Mouse (Mus musculus): ENCODE data around the gene Proca1. TPM values are rescaled to one million over a fixed set of nuclear protein-coding genes. Genes with fewer than 3 reads are reported as not detected.

Proca1 gene
- polyA plus RNA-seq, 1 experiment: 105 TPM

Other genes with a start within 250 kb of the Proca1 start
- gene Phf12, start 210.6 kb upstream of the Proca1 start, polyA plus RNA-seq (2012; ENCODE audit: insufficient read depth, insufficient read length, missing spikeins): 9.6 and 13.3 TPM in 2 replicates
- gene Dhrs13, start 161.1 kb upstream of the Proca1 start, polyA plus RNA-seq (2012; ENCODE audit: insufficient read depth, insufficient read length, missing spikeins): 3.0 and 3.4 TPM in 2 replicates
- 74.4 and 110 TPM in 2 replicates for gene Flot2, start 155.5 kb upstream of the Proca1 start, polyA plus RNA-seq (2012; ENCODE audit: insufficient read depth, insufficient read length, missing spikeins)
- gene Eral1, start 113.0 kb upstream of the Proca1 start, polyA plus RNA-seq (2012; ENCODE audit: insufficient read depth, insufficient read length, missing spikeins): 33.8 and 38.9 TPM in 2 replicates
- 5.8 and 7.5 TPM in 2 replicates for gene Fam222b, start 98.7 kb upstream of the Proca1 start, polyA plus RNA-seq (2012; ENCODE audit: insufficient read depth, insufficient read length, missing spikeins)
- 45.7 and 47.5 TPM in 2 replicates for gene Traf4, start 27.8 kb upstream of the Proca1 start, polyA plus RNA-seq (2012; ENCODE audit: insufficient read depth, insufficient read length, missing spikeins)
- 3.2 and 6.3 TPM in 2 replicates for gene Nek8, start 16.7 kb upstream of the Proca1 start, polyA plus RNA-seq (2012; ENCODE audit: insufficient read depth, insufficient read length, missing spikeins)
- 77.2 and 118 TPM in 2 replicates for gene Tlcd1, start 16.7 kb upstream of the Proca1 start, polyA plus RNA-seq (2012; ENCODE audit: insufficient read depth, insufficient read length, missing spikeins)
- 881 and 950 TPM in 2 replicates for gene Rpl23a, start 9.8 kb upstream of the Proca1 start, polyA plus RNA-seq (2012; ENCODE audit: insufficient read depth, insufficient read length, missing spikeins)
- 61.8 and 78.8 TPM in 2 replicates for gene Rab34, start 5.0 kb upstream of the Proca1 start, polyA plus RNA-seq (2012; ENCODE audit: insufficient read depth, insufficient read length, missing spikeins)
- 42.0 and 44.9 TPM in 2 replicates for gene Sdf2, start 52.4 kb downstream of the Proca1 start, polyA plus RNA-seq (2012; ENCODE audit: insufficient read depth, insufficient read length, missing spikeins)
- gene Supt6, start 52.6 kb downstream of the Proca1 start, polyA plus RNA-seq (2012; ENCODE audit: insufficient read depth, insufficient read length, missing spikeins): 20.1 and 20.7 TPM in 2 replicates
- 74.3 and 104 TPM in 2 replicates for gene 2610507B11Rik, start 68.4 kb downstream of the Proca1 start, polyA plus RNA-seq (2012; ENCODE audit: insufficient read depth, insufficient read length, missing spikeins)
- not detected in 2 replicates for gene BC030499, start 97.4 kb downstream of the Proca1 start, polyA plus RNA-seq (2012; ENCODE audit: insufficient read depth, insufficient read length, missing spikeins)
- gene Spag5, start 108.1 kb downstream of the Proca1 start, polyA plus RNA-seq (2012; ENCODE audit: insufficient read depth, insufficient read length, missing spikeins): 0.29 and 0.87 TPM in 2 replicates
- 1.9 and 2.3 TPM in 2 replicates for gene Aldoc, start 129.6 kb downstream of the Proca1 start, polyA plus RNA-seq (2012; ENCODE audit: insufficient read depth, insufficient read length, missing spikeins)
- gene Pigs, start 135.0 kb downstream of the Proca1 start, polyA plus RNA-seq (2012; ENCODE audit: insufficient read depth, insufficient read length, missing spikeins): 14.4 and 19.7 TPM in 2 replicates
- 16.9 and 30.7 TPM in 2 replicates for gene Unc119, start 150.1 kb downstream of the Proca1 start, polyA plus RNA-seq (2012; ENCODE audit: insufficient read depth, insufficient read length, missing spikeins)
- not detected in 2 replicates for gene Foxn1, start 193.2 kb downstream of the Proca1 start, polyA plus RNA-seq (2012; ENCODE audit: insufficient read depth, insufficient read length, missing spikeins)
- not detected in 2 replicates for gene Slc13a2, start 228.8 kb downstream of the Proca1 start, polyA plus RNA-seq (2012; ENCODE audit: insufficient read depth, insufficient read length, missing spikeins)